Mouse (Mus musculus) brain, embryonic 14.5 days (tissue): Measurements from ENCODE around the gene Oprl1.

Experiments used
- CTCF ChIP-seq: fragments of 200-500 bp; IDR thresholded peaks from 2 replicates; pipeline ENCODE4 v1.5.1; 2012; ENCODE audit warnings: inconsistent platforms, mild to moderate bottlenecking, moderate library complexity, borderline replicate concordance; ENCODE audit not compliant: insufficient read depth, insufficient read length; ENCODE audit errors: extremely low read depth
- POLR2A ChIP-seq: fragments of 200-500 bp; IDR thresholded peaks from 2 replicates; pipeline ENCODE4 v1.6.1; 2012; ENCODE audit warnings: mild to moderate bottlenecking, inconsistent platforms, borderline replicate concordance; ENCODE audit not compliant: poor library complexity, insufficient read depth, insufficient read length, severe bottlenecking; ENCODE audit errors: extremely low read depth

DNA sequence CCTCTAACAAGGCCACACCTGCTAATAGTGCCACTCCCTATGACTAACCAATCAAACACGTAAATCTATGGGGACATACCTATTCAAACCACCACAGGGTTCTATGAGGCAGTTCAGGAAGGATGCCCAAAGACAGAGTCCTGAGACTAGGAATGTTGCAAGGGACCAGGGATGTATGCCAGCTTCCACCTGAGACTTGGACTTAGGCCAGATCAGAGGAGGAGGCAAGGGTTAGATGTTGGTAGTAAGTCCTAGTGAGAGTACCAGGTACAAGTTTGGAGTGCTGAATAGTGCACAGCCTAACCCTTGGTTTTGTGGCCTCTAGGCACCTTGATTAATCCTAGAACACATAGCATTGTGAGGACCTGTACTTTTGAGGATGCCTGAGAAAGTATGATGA is 37.8 kb downstream of the Oprl1 start:
- no peak for TF ChIP-seq CTCF
- no peak for TF ChIP-seq POLR2A
